Mouse (Mus musculus) lung, embryonic 14.5 days (tissue): ENCODE results near the gene Zfhx2. TPM values are rescaled to one million over a fixed set of nuclear protein-coding genes. Genes with fewer than 3 reads are reported as not detected.
A peak's percentile ranks its signal among the peaks of the same experiment; 100 is the strongest.

Experiments
- ATAC-seq: fragments of 200-750 bp; cut with Nextera tagmentation; 2 replicates; pipeline ENCODE4 v1.8.0; 2017; ENCODE audit warnings: mild to moderate bottlenecking, moderate TSS enrichment, moderate library complexity; ENCODE audit not compliant: insufficient read depth
- DNase-seq: peaks from one replicate; pipeline ENCODE4 v3.0.0-alpha.2; 2015
- H3K27ac ChIP-seq: fragments of 300-500 bp; sonication (generic); 2 replicates; pipeline ENCODE4 v1.5.1; 2014; ENCODE audit warnings: low read depth, mild to moderate bottlenecking, moderate library complexity
- H3K27me3 ChIP-seq: fragments of 300-500 bp; sonication (generic); 2 replicates; pipeline ENCODE4 v1.6.1; 2014; ENCODE audit warnings: low read length, control low read depth; ENCODE audit not compliant: insufficient read depth
- H3K36me3 ChIP-seq: fragments of 300-500 bp; sonication (generic); 2 replicates; pipeline ENCODE4 v1.6.1; 2014; ENCODE audit warnings: control low read depth; ENCODE audit not compliant: insufficient read depth
- H3K4me1 ChIP-seq: fragments of 300-500 bp; sonication (generic); 2 replicates; pipeline ENCODE4 v1.6.1; 2014; ENCODE audit warnings: antibody characterized with exemption, control low read depth; ENCODE audit not compliant: insufficient read depth
- H3K4me2 ChIP-seq: fragments of 300-500 bp; sonication (generic); 2 replicates; pipeline ENCODE4 v1.6.1; 2014; ENCODE audit warnings: mild to moderate bottlenecking
- H3K4me3 ChIP-seq: fragments of 300-500 bp; sonication (generic); 2 replicates; pipeline ENCODE4 v1.5.1; 2014; ENCODE audit warnings: low read depth, low read length
- H3K9ac ChIP-seq: fragments of 300-500 bp; sonication (generic); 2 replicates; pipeline ENCODE4 v1.6.1; 2014
- H3K9me3 ChIP-seq: fragments of 300-500 bp; sonication (generic); 2 replicates; pipeline ENCODE4 v1.6.1; 2016; ENCODE audit warnings: low read depth, low read length, control low read depth
- CTCF ChIP-seq: IDR thresholded peaks from 2 replicates; pipeline ENCODE4 v1.5.1; 2016; ENCODE audit warnings: antibody characterized with exemption, low read depth
- WGBS: fragments of 180-500 bp; shearing (Covaris S2); extraction: QIAGEN DNeasy Blood & Tissue Kit; methylation state at CpG from one replicate; pipeline ENCODE4 v1.1.7; 2014; 5-methylcytosine and 5-hydroxymethylcytosine counted together
- polyA plus RNA-seq: library from polyadenylated mRNA; unstranded; fragments of >200 nt; fragmentation: Nextera tagmentation; extraction: Ambion mirVana; gene quantifications from 2 replicates; pipeline ENCODE4 v1.2.1, GENCODE M21; 2014

Zfhx2 gene
- polyA plus RNA-seq, 1 experiment from 2014 or later: 3.5 TPM

DNA sequence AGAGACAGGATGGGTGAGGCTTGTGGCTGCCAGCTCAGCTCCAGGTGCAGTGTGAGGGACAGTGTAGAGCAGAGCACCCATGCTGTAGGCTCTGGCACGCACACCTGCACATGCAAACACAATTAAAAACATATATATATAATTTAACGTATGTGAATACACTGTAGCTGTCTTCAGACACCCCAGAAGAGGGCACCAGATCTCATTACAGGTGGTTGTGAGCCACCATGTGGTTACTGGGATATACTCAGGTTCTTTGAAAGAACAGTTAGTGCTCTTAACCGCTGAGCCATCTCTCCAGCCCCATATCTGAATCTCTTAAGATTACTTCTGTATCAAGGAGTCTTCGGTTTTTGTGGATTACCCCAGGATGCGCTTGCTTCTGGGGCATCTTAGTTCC, 66.6 kb downstream of the Zfhx2 start:
- Histone ChIP-seq H3K9ac (no peak overlapping the region), H3K36me3 (peaks cover 52% of the 10 kb centered on the region)
- DNase-seq: no peak

DNA sequence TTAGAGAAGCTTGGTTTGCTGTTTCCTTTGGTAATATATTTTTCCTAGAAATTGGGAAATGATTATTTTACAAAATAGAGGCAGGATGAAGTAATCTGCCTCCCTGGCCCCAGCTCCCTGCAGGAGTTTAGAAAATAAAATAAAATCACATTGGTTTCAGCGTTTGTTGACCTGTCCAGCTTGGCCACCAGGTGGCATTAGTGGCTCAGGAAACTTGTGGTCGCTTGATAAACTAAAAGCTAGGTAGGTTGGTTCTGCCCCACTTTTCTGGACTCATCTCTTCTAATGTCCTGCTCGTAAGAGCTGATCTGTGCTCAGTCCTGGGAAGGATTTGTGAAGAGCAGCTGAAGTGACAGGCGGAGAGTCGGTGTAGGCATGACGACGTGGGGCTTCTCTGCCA, 67.9 kb downstream of the Zfhx2 start:
- H3K4me2 ChIP-seq: no peak overlapping the region
- WGBS: 61% methylated on average over 7 of the region's 7 CpGs
- H3K36me3 ChIP-seq: peaks cover 57% of the 10 kb centered on the region
- no peak overlapping the region for H3K9ac ChIP-seq
- H3K4me3 ChIP-seq: no peak overlapping the region
- peak; percentile 84 for DNase-seq
- no peak for ATAC-seq
- no peak overlapping the region for H3K27ac ChIP-seq
- no peaks in the 10 kb centered on the region for H3K27me3 ChIP-seq
- H3K9me3 ChIP-seq: no peaks in the 10 kb centered on the region
- TF ChIP-seq CTCF: peak; percentile 72
- H3K4me1 ChIP-seq: no peaks in the 10 kb centered on the region

More for the DNA sequence above, 66.6 kb downstream of the Zfhx2 start:
- no peak overlapping the region for H3K4me3 ChIP-seq
- H3K27ac ChIP-seq: no peak overlapping the region
- H3K9me3 ChIP-seq: no peaks in the 10 kb centered on the region
- TF ChIP-seq CTCF: peak; percentile 16
- 72% methylated on average over 5 of the region's 5 CpGs for WGBS
- ATAC-seq: no peak
- H3K4me2 ChIP-seq: no peak overlapping the region
- no peaks in the 10 kb centered on the region for H3K4me1 ChIP-seq
- H3K27me3 ChIP-seq: no peaks in the 10 kb centered on the region

DNA sequence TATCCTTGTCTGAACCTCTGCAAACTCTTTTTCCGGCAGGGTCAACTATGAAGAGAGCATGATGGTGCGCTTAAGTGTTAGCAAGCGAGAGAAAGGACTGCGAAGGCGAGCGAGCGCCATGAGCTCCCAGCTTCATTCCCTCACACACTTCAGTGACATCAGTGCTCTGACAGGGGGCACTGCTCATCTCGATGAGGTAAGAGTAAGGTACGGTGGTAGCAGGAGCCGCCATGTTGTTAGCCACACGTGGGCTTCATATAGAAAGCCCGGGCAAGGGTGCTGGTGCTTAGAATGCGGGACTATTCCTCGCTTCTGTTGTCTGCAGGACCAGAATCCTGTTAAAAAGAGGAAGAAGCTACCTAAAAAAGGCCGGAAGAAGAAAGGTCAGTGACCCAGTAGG, 69.1 kb downstream of the Zfhx2 start:
- no peaks in the 10 kb centered on the region for H3K4me1 ChIP-seq
- no peak for DNase-seq
- no peak overlapping the region for H3K4me2 ChIP-seq
- no peaks in the 10 kb centered on the region for H3K9me3 ChIP-seq
- H3K4me3 ChIP-seq: no peak overlapping the region
- no peak for ATAC-seq
- TF ChIP-seq CTCF: no peak
- 91% methylated on average over 15 of the region's 15 CpGs for WGBS
- peaks cover 63% of the 10 kb centered on the region for H3K36me3 ChIP-seq
- no peak overlapping the region for H3K9ac ChIP-seq
- H3K27me3 ChIP-seq: no peaks in the 10 kb centered on the region
- H3K27ac ChIP-seq: no peak overlapping the region

- no peaks in the 10 kb centered on the region for H3K4me1 ChIP-seq
- no peak overlapping the region for H3K4me3 ChIP-seq
- 87% methylated on average over 9 of the region's 9 CpGs for WGBS
- TF ChIP-seq CTCF: no peak
- peaks cover 68% of the 10 kb centered on the region for H3K36me3 ChIP-seq
- no peak overlapping the region for H3K27ac ChIP-seq
- no peaks in the 10 kb centered on the region for H3K9me3 ChIP-seq
- ATAC-seq (no peak), DNase-seq (no peak)
- no peak overlapping the region for H3K4me2 ChIP-seq
- H3K9ac ChIP-seq: no peak overlapping the region
- no peaks in the 10 kb centered on the region for H3K27me3 ChIP-seq
Observed at GRCm38 (mm10) chr14:55020394-55020793, 71.7 kb downstream of the Zfhx2 start.

DNA sequence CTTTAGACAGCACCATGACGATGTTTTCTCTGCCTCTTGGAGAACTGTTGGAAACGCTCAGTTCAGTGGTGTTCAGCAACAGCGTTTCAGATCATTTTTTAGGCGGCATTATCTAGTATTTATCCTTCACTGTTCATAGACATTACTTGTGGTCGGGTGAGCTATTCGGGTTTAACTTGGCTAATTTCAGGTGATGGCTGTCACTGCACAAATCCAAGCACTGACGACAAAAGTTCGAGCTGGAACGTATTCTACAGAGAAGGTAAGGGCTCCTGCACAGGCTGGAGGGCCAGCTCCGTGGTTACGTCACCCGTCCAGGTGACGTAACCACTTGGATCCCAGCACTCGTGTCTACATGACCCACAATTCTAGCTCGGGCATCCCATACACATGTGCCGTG, 75.2 kb downstream of the Zfhx2 start:
- WGBS: 87% methylated on average over 16 of the region's 16 CpGs
- Histone ChIP-seq H3K4me3 (no peak overlapping the region), H3K4me1 (no peaks in the 10 kb centered on the region), H3K27me3 (no peaks in the 10 kb centered on the region), H3K9ac (no peak overlapping the region), H3K4me2 (no peak overlapping the region), H3K36me3 (peaks cover 35% of the 10 kb centered on the region), H3K27ac (no peak overlapping the region), H3K9me3 (no peaks in the 10 kb centered on the region)
- no peak for ATAC-seq
- no peak for TF ChIP-seq CTCF
- no peak for DNase-seq

DNA sequence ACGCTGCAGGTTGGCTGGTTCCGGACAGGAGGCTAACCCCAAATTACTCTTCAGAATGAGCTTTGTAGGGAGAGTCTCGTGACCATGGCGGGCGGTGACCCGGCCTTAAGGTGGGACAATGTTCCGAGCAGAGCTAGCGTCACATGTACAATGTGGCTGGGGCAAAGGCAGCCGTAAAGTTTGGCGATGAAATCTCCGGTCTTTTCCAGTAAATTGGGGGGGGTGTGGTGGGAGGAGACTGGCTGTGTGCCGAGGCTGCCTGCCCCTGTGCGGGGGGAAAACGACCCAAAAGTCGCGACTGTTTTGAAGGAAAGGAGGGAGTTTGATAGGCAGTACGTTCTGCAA, 76.4 kb downstream of the Zfhx2 start:
- H3K9me3 ChIP-seq: no peaks in the 10 kb centered on the region
- TF ChIP-seq CTCF: no peak
- ATAC-seq: no peak; the same call in 1 of the 2 replicates
- peak overlapping the region; percentile 73 for H3K9ac ChIP-seq
- no peaks in the 10 kb centered on the region for H3K27me3 ChIP-seq
- H3K27ac ChIP-seq: peak overlapping the region; percentile 48
- H3K4me3 ChIP-seq: peak overlapping the region; percentile 65
- peaks cover 24% of the 10 kb centered on the region for H3K36me3 ChIP-seq
- DNase-seq: no peak
- H3K4me2 ChIP-seq: peak overlapping the region; percentile 69
- no peaks in the 10 kb centered on the region for H3K4me1 ChIP-seq
- WGBS: under 1% methylated on average over 17 of the region's 17 CpGs

GRCm38 (mm10) chr14:55014991-55015766, 76.9 kb downstream of the Zfhx2 start, which contains the start of gene Ngdn:
TSS of gene Ngdn (plus strand) at chr14:55015454.
- peak; percentile 95 for ATAC-seq
- H3K36me3 ChIP-seq: peaks cover 19% of the 10 kb centered on the region
- peak within 1 kb of the TSS; percentile 65 for H3K4me3 ChIP-seq
- peak; percentile 94 for TF ChIP-seq CTCF
- H3K27ac ChIP-seq: peak within 1 kb of the TSS; percentile 97
- H3K9me3 ChIP-seq: no peaks in the 10 kb centered on the region
- no peaks in the 10 kb centered on the region for H3K27me3 ChIP-seq
- DNase-seq: peak; percentile 100
- no peaks in the 10 kb centered on the region for H3K4me1 ChIP-seq
- peak within 1 kb of the TSS; percentile 73 for H3K9ac ChIP-seq
- WGBS: under 1% methylated on average over 36 of the region's 36 CpGs
- peak within 1 kb of the TSS; percentile 76 for H3K4me2 ChIP-seq
